Mouse (Mus musculus): ENCODE measurements at regions not wholly inside any gene's neighbourhood (a gene's known extent, or its start where the extent isn't known, plus 50 kb on each side); places are given as distances from the start of the nearest gene placed in this dataset.
A peak's percentile ranks its signal among the peaks of the same experiment; 100 is the strongest.

- DNase-seq (ENCODE audit: low spot score) = no peak
Observed at GRCm38 (mm10) chr2:105528535-105528934, 129.4 kb upstream of the Rcn1 start.

GRCm38 (mm10) chr2:105544099-105544498 lies 124.6 kb upstream of the Pax6 start:
- DNase-seq (ENCODE audit: low spot score) = no peak

GRCm38 (mm10) chr2:105552092-105552491 lies 116.6 kb upstream of the Pax6 start:
- DNase-seq (ENCODE audit: low spot score) = no peak

GRCm38 (mm10) chr2:105586782-105587181 lies 81.9 kb upstream of the Pax6 start:
- DNase-seq (ENCODE audit: low spot score) = no peak

- no peak for DNase-seq (ENCODE audit: low spot score)
Observed at GRCm38 (mm10) chr2:105594131-105594530, 74.6 kb upstream of the Pax6 start.

- DNase-seq (ENCODE audit: low spot score) = peak; percentile 4
Observed at GRCm38 (mm10) chr2:105604553-105605116, 64.1 kb upstream of the Pax6 start.

- DNase-seq (ENCODE audit: low spot score) = no peak
Observed at GRCm38 (mm10) chr2:105607969-105608538, 60.6 kb upstream of the Pax6 start.

- DNase-seq (ENCODE audit: low spot score) = no peak
Observed at GRCm38 (mm10) chr2:105608756-105609155, 59.9 kb upstream of the Pax6 start.

- DNase-seq (ENCODE audit: low spot score) = no peak
Observed at GRCm38 (mm10) chr2:105611014-105611413, 57.7 kb upstream of the Pax6 start.

GRCm38 (mm10) chr2:105611651-105612050 lies 57.0 kb upstream of the Pax6 start:
- no peak for DNase-seq (ENCODE audit: low spot score)

- DNase-seq (ENCODE audit: low spot score) = no peak
Observed at GRCm38 (mm10) chr2:105612051-105612664, 56.5 kb upstream of the Pax6 start.

GRCm38 (mm10) chr2:105612706-105613105 lies 56.0 kb upstream of the Pax6 start:
- no peak for DNase-seq (ENCODE audit: low spot score)

- DNase-seq (ENCODE audit: low spot score) = no peak
Observed at GRCm38 (mm10) chr2:105613243-105613642, 55.5 kb upstream of the Pax6 start.

- peak; percentile 13 for DNase-seq (ENCODE audit: low spot score)
Observed at GRCm38 (mm10) chr2:105615891-105616733, 52.6 kb upstream of the Pax6 start.
